Mouse (Mus musculus) liver, embryonic 14.5 days (tissue): ENCODE results near the gene Tia1. TPM values are rescaled to one million over a fixed set of nuclear protein-coding genes. Genes with fewer than 3 reads are reported as not detected.
A peak's percentile ranks its signal among the peaks of the same experiment; 100 is the strongest.

ENCODE experiments used
- ATAC-seq: fragments of 200-750 bp; cut with Nextera tagmentation; 2 replicates; pipeline ENCODE4 v1.8.0; 2017; ENCODE audit warnings: moderate number of reproducible peaks, mild to moderate bottlenecking, moderate library complexity; ENCODE audit not compliant: insufficient read depth
- DNase-seq, 3 experiments: peaks; one replicate each; pipeline ENCODE4 v3.0.0-alpha.2; 2012 to 2013; ENCODE audit warnings: low read depth in 3 of 3, low spot score in 3 of 3
- H3K27ac ChIP-seq: fragments of 300-500 bp; sonication (generic); 2 replicates; pipeline ENCODE4 v1.5.1; 2014; ENCODE audit warnings: moderate library complexity, mild to moderate bottlenecking, control low read depth, inconsistent platforms
- H3K27me3 ChIP-seq: fragments of 300-500 bp; sonication (generic); 2 replicates; pipeline ENCODE4 v1.6.1; 2014; ENCODE audit warnings: mild to moderate bottlenecking, low read length, moderate library complexity; ENCODE audit not compliant: control insufficient read depth, insufficient read depth
- H3K36me3 ChIP-seq: fragments of 300-500 bp; sonication (generic); replicated peaks from 2 replicates; pipeline ENCODE4 v1.6.1; 2014; ENCODE audit warnings: low read depth; ENCODE audit not compliant: control insufficient read depth, insufficient read depth
- H3K4me1 ChIP-seq, 2 experiments: fragments of 200-500 bp in 1 of 2; fragments of 300-500 bp in 1 of 2; sonication (generic) in 1 of 2; replicated peaks; 2 replicates each; pipeline ENCODE4 v1.6.1; 2012 to 2014; ENCODE audit warnings: antibody characterized with exemption in 1 of 2, inconsistent platforms in 1 of 2, low read length in 1 of 2; ENCODE audit not compliant: control insufficient read depth in 2 of 2, insufficient read depth in 2 of 2
- H3K4me2 ChIP-seq: fragments of 300-500 bp; sonication (generic); 2 replicates; pipeline ENCODE4 v1.6.1; 2014; ENCODE audit warnings: low read depth, mild to moderate bottlenecking, control low read depth, moderate library complexity
- H3K4me3 ChIP-seq, 2 experiments: fragments of 200-500 bp in 1 of 2; fragments of 300-500 bp in 1 of 2; sonication (generic) in 1 of 2; 2 replicates each; pipeline ENCODE4 v1.5.1; 2012 to 2014; ENCODE audit warnings: low read depth in 2 of 2, low read length in 2 of 2, mild to moderate bottlenecking in 2 of 2, control low read depth in 1 of 2, inconsistent platforms in 1 of 2, moderate library complexity in 1 of 2; ENCODE audit not compliant: insufficient read depth in 1 of 2
- H3K9ac ChIP-seq: fragments of 300-500 bp; sonication (generic); replicated peaks from 2 replicates; pipeline ENCODE4 v1.6.1; 2014; ENCODE audit warnings: mild to moderate bottlenecking, control low read depth, moderate library complexity
- H3K9me3 ChIP-seq: fragments of 300-500 bp; sonication (generic); 2 replicates; pipeline ENCODE4 v1.6.1; 2016; ENCODE audit warnings: low read length, mixed read lengths; ENCODE audit not compliant: control insufficient read depth
- CTCF ChIP-seq: IDR thresholded peaks from 2 replicates; pipeline ENCODE4 v1.5.1; 2016; ENCODE audit warnings: antibody characterized with exemption, low read depth, control low read depth
- EP300 ChIP-seq: IDR thresholded peaks from 2 replicates; pipeline ENCODE4 v1.6.1; 2016; ENCODE audit warnings: antibody characterized with exemption, low read depth
- WGBS: fragments of 180-500 bp; shearing (Covaris S2); extraction: QIAGEN DNeasy Blood & Tissue Kit; methylation state at CpG from one replicate; pipeline ENCODE4 v1.1.7; 2014; ENCODE audit not compliant: insufficient replicate concordance; 5-methylcytosine and 5-hydroxymethylcytosine counted together
- polyA plus RNA-seq, 2 experiments: library from polyadenylated mRNA; depleted of rRNA in 1 of 2; stranded (reverse) in 1 of 2; unstranded in 1 of 2; fragments of >200 nt; fragmentation: Nextera tagmentation in 1 of 2; extraction: Ambion mirVana in 1 of 2; gene quantifications; 2 replicates each; pipeline versions ENCODE4 v1.2.1 to v1.2.3; 2012 to 2014

Gene Tia1
- polyA plus RNA-seq, 2 experiments, result 14.7 to 16.9 TPM

DNA sequence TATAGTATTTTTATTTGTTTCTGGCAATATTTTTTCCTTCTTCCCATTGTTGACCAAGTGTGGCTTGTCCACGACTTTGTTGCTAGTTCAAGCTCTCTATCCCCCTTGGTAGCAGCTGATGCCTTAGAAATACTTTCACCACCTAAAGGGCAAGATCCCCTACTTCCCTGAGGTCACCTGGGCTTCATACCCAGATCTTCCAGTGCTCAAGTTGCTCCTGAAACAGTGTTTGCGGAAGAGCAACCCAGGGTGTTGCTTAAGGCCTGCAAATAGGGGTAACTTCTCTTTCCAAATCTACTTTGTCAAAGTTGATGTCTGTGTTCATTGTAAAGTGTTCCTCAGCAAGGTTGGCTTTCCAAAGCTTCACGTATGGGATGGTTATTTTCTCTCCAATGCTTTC, 15.2 kb downstream of the Tia1 start:
- DNase-seq (no peak), ATAC-seq (no peak)
- Histone ChIP-seq H3K27ac (no peak overlapping the region), H3K4me2 (no peak overlapping the region), H3K9ac (no peak overlapping the region), H3K4me3 (no peak overlapping the region), H3K27me3 (no peaks in the 10 kb centered on the region), H3K36me3 (peaks cover 6% of the 10 kb centered on the region), H3K9me3 (no peaks in the 10 kb centered on the region), H3K4me1 (no peaks in the 10 kb centered on the region)
- TF ChIP-seq EP300 (no peak), CTCF (no peak)
- 78% methylated on average over 3 of the region's 3 CpGs for WGBS

- TF ChIP-seq CTCF (peak; percentile 60), EP300 (no peak)
- 77% methylated on average over 6 of the region's 6 CpGs for WGBS
- Histone ChIP-seq H3K27ac (no peak overlapping the region), H3K27me3 (no peaks in the 10 kb centered on the region), H3K9ac (no peak overlapping the region), H3K4me3 (no peak overlapping the region), H3K9me3 (no peaks in the 10 kb centered on the region), H3K36me3 (peaks cover 5% of the 10 kb centered on the region), H3K4me2 (no peak overlapping the region), H3K4me1 (no peaks in the 10 kb centered on the region)
- DNase-seq, result no peak
- ATAC-seq, result no peak
These were observed 16.5 kb downstream of the Tia1 start for GRCm38 (mm10) chr6:86420491-86420890.

GRCm38 (mm10) chr6:86426358-86426757, 22.3 kb downstream of the Tia1 start, which contains the start of gene Gm44790:
Gene Gm44790 (plus strand): TSS chr6:86426658.
- 91% methylated on average over 1 of the region's 1 CpGs for WGBS
- TF ChIP-seq CTCF (no peak), EP300 (no peak)
- Histone ChIP-seq H3K4me3 (no peak within 1 kb of the TSS), H3K4me2 (no peak within 1 kb of the TSS), H3K4me1 (no peaks in the 10 kb centered on the region), H3K9me3 (no peaks in the 10 kb centered on the region), H3K27me3 (no peaks in the 10 kb centered on the region), H3K27ac (no peak within 1 kb of the TSS), H3K9ac (no peak within 1 kb of the TSS), H3K36me3 (peaks cover 22% of the 10 kb centered on the region)
- no peak for ATAC-seq
- no peak for DNase-seq

GRCm38 (mm10) chr6:86431531-86431930, 27.5 kb downstream of the Tia1 start:
- H3K9ac ChIP-seq, result no peak overlapping the region
- peaks cover 18% of the 10 kb centered on the region; the same call in 1 of the 2 replicates for H3K36me3 ChIP-seq
- WGBS, result 83% methylated on average over 3 of the region's 3 CpGs

GRCm38 (mm10) chr6:86433696-86434095, 29.7 kb downstream of the Tia1 start:
- H3K36me3 ChIP-seq, result peaks cover 4% of the 10 kb centered on the region; the same call in 1 of the 2 replicates
- 81% methylated on average over 1 of the region's 1 CpGs for WGBS

More at GRCm38 (mm10) chr6:86431531-86431930, 27.5 kb downstream of the Tia1 start:
- no peak overlapping the region for H3K4me2 ChIP-seq
- H3K4me3 ChIP-seq, result no peak overlapping the region
- ATAC-seq, result no peak
- DNase-seq, result no peak
- H3K27ac ChIP-seq, result no peak overlapping the region
- no peaks in the 10 kb centered on the region for H3K4me1 ChIP-seq
- no peaks in the 10 kb centered on the region for H3K9me3 ChIP-seq
- no peaks in the 10 kb centered on the region for H3K27me3 ChIP-seq
- no peak for TF ChIP-seq CTCF
- no peak for TF ChIP-seq EP300

More at GRCm38 (mm10) chr6:86433696-86434095, 29.7 kb downstream of the Tia1 start:
- TF ChIP-seq EP300 (no peak), CTCF (no peak)
- Histone ChIP-seq H3K27me3 (no peaks in the 10 kb centered on the region), H3K9ac (no peak overlapping the region), H3K9me3 (no peaks in the 10 kb centered on the region), H3K4me2 (no peak overlapping the region), H3K27ac (no peak overlapping the region), H3K4me1 (peaks cover 2 to 3% of the 10 kb centered on the region in 2 experiments; a peak in 1 of 4 replicates), H3K4me3 (no peak overlapping the region)
- no peak for ATAC-seq
- no peak for DNase-seq
